Mouse (Mus musculus): ENCODE measurements around the gene Nrxn1. TPM values are rescaled to one million over a fixed set of nuclear protein-coding genes. Genes with fewer than 3 reads are reported as not detected.

Nrxn1 gene
- polyA plus RNA-seq, 1 experiment from 2014 or later, result 2.4 TPM

GRCm38 (mm10) chr17:90059320-90060111, 1033.4 kb downstream of the Nrxn1 start:
- 63% methylated on average over 7 of the region's 7 CpGs for whole genome bisulfite sequencing
- no peaks in the 10 kb centered on the region for H3K27me3 ChIP-seq (ENCODE audit: control insufficient read depth, insufficient read depth, low read depth, low read length)
- H3K9me3 ChIP-seq (ENCODE audit: control insufficient read depth, low read length), result no peaks in the 10 kb centered on the region
- H3K27ac ChIP-seq (ENCODE audit: low read length), result no peak overlapping the region
- H3K4me3 ChIP-seq (ENCODE audit: low read length), result no peak overlapping the region
- no peaks in the 10 kb centered on the region for H3K4me1 ChIP-seq (replicated peaks; ENCODE audit: control insufficient read depth, insufficient read depth, low read length)
- H3K9ac ChIP-seq (ENCODE audit: low read length), result no peak overlapping the region
- no peaks in the 10 kb centered on the region for H3K36me3 ChIP-seq (ENCODE audit: control insufficient read depth, insufficient read depth, low read length)
- no peak overlapping the region for H3K4me2 ChIP-seq (ENCODE audit: low read depth, low read length)
- no peak for ATAC-seq (ENCODE audit: low read depth)

GRCm38 (mm10) chr17:90054312-90054711, 1038.6 kb downstream of the Nrxn1 start:
- Histone ChIP-seq H3K9me3 (ENCODE audit: control insufficient read depth, low read length) (no peaks in the 10 kb centered on the region), H3K27ac (ENCODE audit: low read length) (no peak overlapping the region), H3K4me1 (replicated peaks; ENCODE audit: control insufficient read depth, insufficient read depth, low read length) (no peaks in the 10 kb centered on the region), H3K9ac (ENCODE audit: low read length) (no peak overlapping the region), H3K27me3 (ENCODE audit: control insufficient read depth, insufficient read depth, low read depth, low read length) (no peaks in the 10 kb centered on the region), H3K4me2 (ENCODE audit: low read depth, low read length) (no peak overlapping the region), H3K4me3 (ENCODE audit: low read length) (no peak overlapping the region), H3K36me3 (ENCODE audit: control insufficient read depth, insufficient read depth, low read length) (no peaks in the 10 kb centered on the region)
- WGBS, result 60% methylated on average over 5 of the region's 5 CpGs
- ATAC-seq (ENCODE audit: low read depth), result no peak

GRCm38 (mm10) chr17:90039316-90039715, 1053.6 kb downstream of the Nrxn1 start:
- WGBS, result 67% methylated on average over 1 of the region's 1 CpGs
- H3K27ac ChIP-seq (ENCODE audit: low read length), result no peak overlapping the region
- no peaks in the 10 kb centered on the region for H3K9me3 ChIP-seq (ENCODE audit: control insufficient read depth, low read length)
- no peak overlapping the region for H3K4me3 ChIP-seq (ENCODE audit: low read length)
- H3K4me2 ChIP-seq (ENCODE audit: low read depth, low read length), result no peak overlapping the region
- no peak overlapping the region for H3K9ac ChIP-seq (ENCODE audit: low read length)
- no peaks in the 10 kb centered on the region for H3K4me1 ChIP-seq (replicated peaks; ENCODE audit: control insufficient read depth, insufficient read depth, low read length)
- H3K27me3 ChIP-seq (ENCODE audit: control insufficient read depth, insufficient read depth, low read depth, low read length), result no peaks in the 10 kb centered on the region
- H3K36me3 ChIP-seq (ENCODE audit: control insufficient read depth, insufficient read depth, low read length), result no peaks in the 10 kb centered on the region
- no peak for ATAC-seq (ENCODE audit: low read depth)

GRCm38 (mm10) chr17:90032416-90032815, 1060.5 kb downstream of the Nrxn1 start:
- no peak overlapping the region for H3K4me2 ChIP-seq (ENCODE audit: low read depth, low read length)
- no peak overlapping the region for H3K27ac ChIP-seq (ENCODE audit: low read length)
- H3K4me3 ChIP-seq (ENCODE audit: low read length), result no peak overlapping the region
- no peaks in the 10 kb centered on the region for H3K27me3 ChIP-seq (ENCODE audit: control insufficient read depth, insufficient read depth, low read depth, low read length)
- H3K4me1 ChIP-seq (replicated peaks; ENCODE audit: control insufficient read depth, insufficient read depth, low read length), result no peaks in the 10 kb centered on the region
- ATAC-seq (ENCODE audit: low read depth), result no peak
- WGBS, result 62% methylated on average over 2 of the region's 2 CpGs
- no peaks in the 10 kb centered on the region for H3K9me3 ChIP-seq (ENCODE audit: control insufficient read depth, low read length)
- H3K9ac ChIP-seq (ENCODE audit: low read length), result no peak overlapping the region
- no peaks in the 10 kb centered on the region for H3K36me3 ChIP-seq (ENCODE audit: control insufficient read depth, insufficient read depth, low read length)

GRCm38 (mm10) chr17:90016636-90017035, 1076.2 kb downstream of the Nrxn1 start:
- Histone ChIP-seq H3K36me3 (ENCODE audit: control insufficient read depth, insufficient read depth, low read length) (no peaks in the 10 kb centered on the region), H3K4me1 (replicated peaks; ENCODE audit: control insufficient read depth, insufficient read depth, low read length) (no peaks in the 10 kb centered on the region), H3K9me3 (ENCODE audit: control insufficient read depth, low read length) (no peaks in the 10 kb centered on the region), H3K27me3 (ENCODE audit: control insufficient read depth, insufficient read depth, low read depth, low read length) (no peaks in the 10 kb centered on the region), H3K9ac (ENCODE audit: low read length) (no peak overlapping the region), H3K27ac (ENCODE audit: low read length) (no peak overlapping the region), H3K4me3 (ENCODE audit: low read length) (no peak overlapping the region), H3K4me2 (ENCODE audit: low read depth, low read length) (no peak overlapping the region)
- 48% methylated on average over 1 of the region's 1 CpGs for WGBS
- no peak for ATAC-seq (ENCODE audit: low read depth)

- no peak overlapping the region for H3K27ac ChIP-seq (ENCODE audit: low read length)
- no peak overlapping the region for H3K4me2 ChIP-seq (ENCODE audit: low read depth, low read length)
- H3K9me3 ChIP-seq (ENCODE audit: control insufficient read depth, low read length), result no peaks in the 10 kb centered on the region
- H3K27me3 ChIP-seq (ENCODE audit: control insufficient read depth, insufficient read depth, low read depth, low read length), result no peaks in the 10 kb centered on the region
- no peak for ATAC-seq (ENCODE audit: low read depth)
- 88% methylated on average over 1 of the region's 1 CpGs for WGBS
- no peaks in the 10 kb centered on the region for H3K4me1 ChIP-seq (replicated peaks; ENCODE audit: control insufficient read depth, insufficient read depth, low read length)
- H3K4me3 ChIP-seq (ENCODE audit: low read length), result no peak overlapping the region
- no peak overlapping the region for H3K9ac ChIP-seq (ENCODE audit: low read length)
- H3K36me3 ChIP-seq (ENCODE audit: control insufficient read depth, insufficient read depth, low read length), result no peaks in the 10 kb centered on the region
These were observed 1081.1 kb downstream of the Nrxn1 start for GRCm38 (mm10) chr17:90011761-90012160.

- Histone ChIP-seq H3K36me3 (ENCODE audit: control insufficient read depth, insufficient read depth, low read length) (no peaks in the 10 kb centered on the region), H3K4me2 (ENCODE audit: low read depth, low read length) (no peak overlapping the region), H3K27ac (ENCODE audit: low read length) (no peak overlapping the region), H3K27me3 (ENCODE audit: control insufficient read depth, insufficient read depth, low read depth, low read length) (no peaks in the 10 kb centered on the region), H3K9me3 (ENCODE audit: control insufficient read depth, low read length) (no peaks in the 10 kb centered on the region), H3K4me3 (ENCODE audit: low read length) (no peak overlapping the region), H3K4me1 (replicated peaks; ENCODE audit: control insufficient read depth, insufficient read depth, low read length) (no peaks in the 10 kb centered on the region), H3K9ac (ENCODE audit: low read length) (no peak overlapping the region)
- no peak for ATAC-seq (ENCODE audit: low read depth)
- whole genome bisulfite sequencing, result 44% methylated on average over 5 of the region's 5 CpGs
These were observed 1085.3 kb downstream of the Nrxn1 start for GRCm38 (mm10) chr17:90007438-90008109.

- Histone ChIP-seq H3K4me2 (ENCODE audit: low read depth, low read length) (no peak overlapping the region), H3K9ac (ENCODE audit: low read length) (no peak overlapping the region), H3K27me3 (ENCODE audit: control insufficient read depth, insufficient read depth, low read depth, low read length) (no peaks in the 10 kb centered on the region), H3K36me3 (ENCODE audit: control insufficient read depth, insufficient read depth, low read length) (no peaks in the 10 kb centered on the region), H3K4me1 (replicated peaks; ENCODE audit: control insufficient read depth, insufficient read depth, low read length) (no peaks in the 10 kb centered on the region), H3K9me3 (ENCODE audit: control insufficient read depth, low read length) (no peaks in the 10 kb centered on the region), H3K4me3 (ENCODE audit: low read length) (no peak overlapping the region), H3K27ac (ENCODE audit: low read length) (no peak overlapping the region)
- WGBS, result 54% methylated on average over 4 of the region's 4 CpGs
- ATAC-seq (ENCODE audit: low read depth), result no peak
These were observed 1102.2 kb downstream of the Nrxn1 start for GRCm38 (mm10) chr17:89990651-89991050.
